Mouse (Mus musculus) heart, embryonic 16.5 days (tissue): ENCODE measurements around the gene Abca4. TPM values are rescaled to one million over a fixed set of nuclear protein-coding genes. Genes with fewer than 3 reads are reported as not detected.

Experiments used
- ATAC-seq: fragments of 200-750 bp; cut with Nextera tagmentation; replicated peaks from 2 replicates; pipeline ENCODE4 v1.8.0; 2017; ENCODE audit warnings: moderate number of reproducible peaks; ENCODE audit not compliant: insufficient read depth, low FRiP score; ENCODE audit errors: extremely low read depth
- H3K27ac ChIP-seq: fragments of 300-500 bp; sonication (generic); 2 replicates; pipeline ENCODE4 v1.5.1; 2014; ENCODE audit warnings: mild to moderate bottlenecking, low read length, control low read depth, moderate library complexity
- H3K27me3 ChIP-seq: fragments of 300-500 bp; sonication (generic); 2 replicates; pipeline ENCODE4 v1.6.1; 2014; ENCODE audit warnings: low read length, mixed read lengths; ENCODE audit not compliant: control insufficient read depth, insufficient read depth
- H3K36me3 ChIP-seq: fragments of 300-500 bp; sonication (generic); 2 replicates; pipeline ENCODE4 v1.6.1; 2014; ENCODE audit not compliant: control insufficient read depth, insufficient read depth
- H3K4me1 ChIP-seq: fragments of 300-500 bp; sonication (generic); 2 replicates; pipeline ENCODE4 v1.6.1; 2014; ENCODE audit warnings: low read length, mixed read lengths; ENCODE audit not compliant: control insufficient read depth, insufficient read depth
- H3K4me2 ChIP-seq: fragments of 300-500 bp; sonication (generic); 2 replicates; pipeline ENCODE4 v1.6.1; 2014; ENCODE audit warnings: low read depth, mild to moderate bottlenecking, control low read depth, low read length
- H3K4me3 ChIP-seq: fragments of 300-500 bp; sonication (generic); 2 replicates; pipeline ENCODE4 v1.5.1; 2014; ENCODE audit warnings: mild to moderate bottlenecking, control low read depth, low read length
- H3K9ac ChIP-seq: fragments of 300-500 bp; sonication (generic); 2 replicates; pipeline ENCODE4 v1.6.1; 2014; ENCODE audit warnings: low read length, control low read depth
- H3K9me3 ChIP-seq: fragments of 300-500 bp; sonication (generic); replicated peaks from 2 replicates; pipeline ENCODE4 v1.6.1; 2016; ENCODE audit warnings: low read length; ENCODE audit not compliant: control insufficient read depth
- WGBS: fragments of 180-500 bp; shearing (Covaris S2); extraction: QIAGEN DNeasy Blood & Tissue Kit; methylation state at CpG from one replicate; pipeline ENCODE4 v1.1.7; 2014; 5-methylcytosine and 5-hydroxymethylcytosine counted together
- polyA plus RNA-seq: library from polyadenylated mRNA; unstranded; fragments of >200 nt; fragmentation: Nextera tagmentation; extraction: Ambion mirVana; gene quantifications from 2 replicates; pipeline ENCODE4 v1.2.1, GENCODE M21; 2015

Gene Abca4
- polyA plus RNA-seq, 1 experiment from 2014 or later, result 3.4 TPM

DNA sequence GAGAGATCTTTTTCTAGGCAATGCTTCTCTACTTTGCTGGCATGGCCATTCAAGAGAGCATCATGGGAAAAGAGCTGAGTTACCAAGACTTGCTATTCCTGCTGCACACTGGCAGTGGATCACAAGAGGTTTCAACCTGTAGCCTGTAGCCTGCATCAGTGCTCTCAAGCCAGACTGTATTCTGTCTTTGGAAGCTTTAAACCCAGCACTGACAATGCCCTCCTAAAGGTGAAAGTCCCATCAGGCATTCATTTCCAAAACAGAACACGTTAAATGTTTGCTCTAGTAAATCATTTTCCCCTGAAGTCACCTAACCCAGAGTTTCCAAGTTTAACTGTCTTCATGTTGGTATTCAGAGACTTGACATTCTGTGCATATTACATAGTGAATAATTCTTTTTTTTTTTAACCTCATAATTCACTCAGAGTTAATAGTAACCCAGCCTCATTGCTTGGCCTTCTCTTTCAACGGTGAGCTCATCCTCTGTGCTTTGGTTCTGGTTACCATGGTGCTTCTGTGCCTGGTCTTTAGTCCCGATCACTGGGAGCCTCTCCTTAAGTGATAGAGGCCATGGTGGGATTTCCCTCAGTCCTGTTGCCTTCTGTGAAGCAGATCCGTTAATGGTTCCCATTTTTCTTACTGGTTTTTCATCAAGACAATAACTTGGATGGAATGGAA, 152.5 kb downstream of the Abca4 start:
- no peak overlapping the region for H3K27ac ChIP-seq
- no peak for ATAC-seq
- no peak overlapping the region for H3K4me3 ChIP-seq
- no peaks in the 10 kb centered on the region for H3K9me3 ChIP-seq
- no peaks in the 10 kb centered on the region for H3K27me3 ChIP-seq
- H3K36me3 ChIP-seq, result no peaks in the 10 kb centered on the region
- no peak overlapping the region for H3K4me2 ChIP-seq
- whole genome bisulfite sequencing, result 77% methylated on average over 4 of the region's 4 CpGs
- H3K9ac ChIP-seq, result no peak overlapping the region
- peaks cover 5% of the 10 kb centered on the region; the same call in 1 of the 2 replicates for H3K4me1 ChIP-seq

GRCm38 (mm10) chr3:122198532-122198931, 154.3 kb downstream of the Abca4 start:
- 0 out of 2 replicates have a peak overlapping the region, but pooled peaks have one; percentile 30 for H3K27ac ChIP-seq
- no peaks in the 10 kb centered on the region for H3K36me3 ChIP-seq
- peaks cover 5% of the 10 kb centered on the region; the same call in 1 of the 2 replicates for H3K4me1 ChIP-seq
- no peak overlapping the region for H3K4me2 ChIP-seq
- WGBS, result 55% methylated on average over 2 of the region's 2 CpGs
- H3K4me3 ChIP-seq, result no peak overlapping the region
- no peaks in the 10 kb centered on the region for H3K9me3 ChIP-seq
- no peaks in the 10 kb centered on the region for H3K27me3 ChIP-seq
- no peak for ATAC-seq
- H3K9ac ChIP-seq, result no peak overlapping the region

DNA sequence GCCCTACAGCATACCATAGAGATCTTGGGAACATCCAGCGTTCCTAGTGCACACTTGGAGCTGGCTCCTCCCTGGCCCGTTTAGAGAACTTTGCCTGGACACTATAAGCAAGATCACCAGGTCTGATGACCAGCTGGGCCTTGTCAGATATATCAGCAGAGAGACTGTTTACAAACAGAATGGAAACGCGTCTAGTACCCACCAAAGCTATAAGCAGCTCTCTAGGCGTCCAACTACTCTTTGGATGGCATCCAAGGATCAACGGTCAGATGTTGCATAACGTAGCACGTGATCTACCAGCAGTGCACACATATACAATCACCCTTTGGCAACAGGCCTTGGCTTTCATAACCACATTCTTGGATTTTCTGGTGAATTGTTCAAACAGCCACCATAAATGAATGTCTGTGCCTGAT, 154.7 kb downstream of the Abca4 start:
- H3K27me3 ChIP-seq, result no peaks in the 10 kb centered on the region
- H3K9me3 ChIP-seq, result no peaks in the 10 kb centered on the region
- 42% methylated on average over 8 of the region's 8 CpGs for WGBS
- 0 out of 2 replicates have a peak, but pooled peaks have one; percentile 28 for ATAC-seq
- H3K4me1 ChIP-seq, result peaks cover 5% of the 10 kb centered on the region; the same call in 1 of the 2 replicates
- H3K27ac ChIP-seq, result peak overlapping the region; percentile 30; the same call in 1 of the 2 replicates
- no peak overlapping the region for H3K4me3 ChIP-seq
- H3K36me3 ChIP-seq, result no peaks in the 10 kb centered on the region
- H3K4me2 ChIP-seq, result no peak overlapping the region
- no peak overlapping the region for H3K9ac ChIP-seq

GRCm38 (mm10) chr3:122199600-122199999, 155.4 kb downstream of the Abca4 start:
- 88% methylated on average over 4 of the region's 4 CpGs for WGBS
- Histone ChIP-seq H3K36me3 (no peaks in the 10 kb centered on the region), H3K4me2 (no peak overlapping the region), H3K9ac (no peak overlapping the region), H3K27ac (no peak overlapping the region), H3K4me3 (no peak overlapping the region), H3K27me3 (no peaks in the 10 kb centered on the region), H3K4me1 (peaks cover 5% of the 10 kb centered on the region; the same call in 1 of the 2 replicates), H3K9me3 (no peaks in the 10 kb centered on the region)
- ATAC-seq, result no peak

DNA sequence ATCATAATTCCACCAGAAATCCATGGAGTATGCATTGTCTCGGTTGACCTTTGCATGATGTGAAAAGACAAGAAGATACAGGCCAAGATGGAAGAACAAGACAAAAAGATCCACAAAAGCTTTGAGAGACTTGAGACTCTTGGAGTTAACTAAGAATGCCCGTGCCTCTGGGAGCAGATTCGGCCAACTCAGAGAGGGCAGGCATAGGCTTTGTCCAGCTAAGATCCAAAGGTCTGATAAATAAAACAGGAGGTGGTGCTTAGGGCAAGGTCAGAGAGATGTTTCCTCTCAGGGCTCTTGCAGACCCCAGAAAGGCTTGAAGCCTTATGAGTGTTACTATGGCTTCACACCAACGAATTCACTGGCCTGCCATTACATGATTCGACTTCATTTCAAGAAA, 155.8 kb downstream of the Abca4 start:
- H3K27me3 ChIP-seq, result no peaks in the 10 kb centered on the region
- H3K4me2 ChIP-seq, result no peak overlapping the region
- H3K36me3 ChIP-seq, result no peaks in the 10 kb centered on the region
- peaks cover 5% of the 10 kb centered on the region; the same call in 1 of the 2 replicates for H3K4me1 ChIP-seq
- H3K4me3 ChIP-seq, result no peak overlapping the region
- no peak overlapping the region for H3K27ac ChIP-seq
- ATAC-seq, result no peak
- 79% methylated on average over 5 of the region's 5 CpGs for WGBS
- H3K9me3 ChIP-seq, result no peaks in the 10 kb centered on the region
- H3K9ac ChIP-seq, result no peak overlapping the region

DNA sequence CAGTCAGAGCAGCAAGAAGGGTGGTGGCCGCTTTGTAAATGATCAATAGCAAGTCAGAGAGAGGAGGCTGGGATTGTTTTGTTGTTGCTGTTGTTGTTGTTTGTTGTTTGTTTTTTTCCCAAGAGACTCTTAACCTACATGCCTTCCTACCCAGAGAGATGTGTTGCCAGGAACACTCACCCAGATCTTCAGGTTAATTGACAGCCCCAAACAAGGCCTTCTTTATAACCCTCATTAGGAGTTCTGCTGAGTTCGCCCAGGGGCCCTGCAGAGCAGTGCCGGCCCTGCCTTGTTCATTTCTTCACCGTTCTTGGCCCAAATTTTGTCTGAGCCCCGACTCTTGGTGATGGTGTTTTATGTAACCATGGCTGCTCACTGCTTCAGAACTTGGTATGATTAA, 156.2 kb downstream of the Abca4 start:
- no peak for ATAC-seq

GRCm38 (mm10) chr3:122202307-122202732, 158.1 kb downstream of the Abca4 start:
- Histone ChIP-seq H3K27ac (0 out of 2 replicates have a peak overlapping the region, but pooled peaks have one; percentile 12), H3K9ac (no peak overlapping the region), H3K36me3 (no peaks in the 10 kb centered on the region), H3K9me3 (no peaks in the 10 kb centered on the region), H3K4me2 (no peak overlapping the region), H3K4me1 (peaks cover 5% of the 10 kb centered on the region; the same call in 1 of the 2 replicates), H3K27me3 (no peaks in the 10 kb centered on the region), H3K4me3 (no peak overlapping the region)
- 46% methylated on average over 5 of the region's 5 CpGs for WGBS
- ATAC-seq, result no peak

More for the DNA sequence above, 156.2 kb downstream of the Abca4 start:
- peaks cover 5% of the 10 kb centered on the region; the same call in 1 of the 2 replicates for H3K4me1 ChIP-seq
- H3K4me2 ChIP-seq, result no peak overlapping the region
- 80% methylated on average over 5 of the region's 5 CpGs for WGBS
- no peaks in the 10 kb centered on the region for H3K9me3 ChIP-seq
- no peaks in the 10 kb centered on the region for H3K27me3 ChIP-seq
- no peak overlapping the region for H3K4me3 ChIP-seq
- no peaks in the 10 kb centered on the region for H3K36me3 ChIP-seq
- H3K27ac ChIP-seq, result no peak overlapping the region
- no peak overlapping the region for H3K9ac ChIP-seq

DNA sequence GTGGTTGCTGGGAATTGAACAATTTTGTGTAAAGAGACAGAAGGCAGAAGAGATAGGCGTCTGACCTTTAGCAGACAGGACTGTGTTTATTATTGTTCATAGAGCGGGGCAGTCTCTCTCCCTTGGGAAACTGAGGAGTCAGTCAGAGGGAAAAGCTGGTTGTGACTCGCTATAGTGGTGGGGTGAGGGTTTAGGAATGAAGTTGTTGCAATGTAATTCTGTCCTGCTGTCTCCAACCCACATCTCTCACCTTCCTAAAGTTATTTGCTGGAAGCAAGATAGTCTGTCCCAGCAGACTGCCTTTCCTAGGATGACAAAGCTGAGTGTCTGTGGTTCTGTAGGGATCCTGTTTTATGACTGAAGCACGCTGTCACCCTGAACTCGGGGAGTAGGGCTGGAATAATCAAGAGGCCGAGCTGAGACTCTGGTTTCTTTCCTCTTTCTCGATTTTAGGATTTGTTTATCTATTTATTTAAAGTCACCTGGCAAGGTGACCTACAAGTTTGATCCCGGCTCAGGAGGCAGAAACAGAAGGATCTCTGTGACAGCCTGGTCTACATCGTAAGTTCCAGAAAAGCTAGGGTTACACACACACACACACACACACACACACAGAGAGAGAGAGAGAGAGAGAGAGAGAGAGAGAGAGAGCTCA, 159.6 kb downstream of the Abca4 start:
- no peaks in the 10 kb centered on the region for H3K27me3 ChIP-seq
- H3K4me2 ChIP-seq, result no peak overlapping the region
- no peaks in the 10 kb centered on the region for H3K36me3 ChIP-seq
- H3K9me3 ChIP-seq, result no peaks in the 10 kb centered on the region
- WGBS, result 72% methylated on average over 9 of the region's 9 CpGs
- no peak overlapping the region for H3K4me3 ChIP-seq
- H3K9ac ChIP-seq, result no peak overlapping the region
- ATAC-seq, result no peak
- H3K4me1 ChIP-seq, result peaks cover 5% of the 10 kb centered on the region; the same call in 1 of the 2 replicates
- no peak overlapping the region for H3K27ac ChIP-seq

GRCm38 (mm10) chr3:122205753-122206152, 161.5 kb downstream of the Abca4 start:
- ATAC-seq, result no peak
- H3K36me3 ChIP-seq, result no peaks in the 10 kb centered on the region
- 89% methylated on average over 6 of the region's 6 CpGs for WGBS

More at GRCm38 (mm10) chr3:122205753-122206152, 161.5 kb downstream of the Abca4 start:
- H3K27ac ChIP-seq, result no peak overlapping the region
- no peak overlapping the region for H3K9ac ChIP-seq
- no peaks in the 10 kb centered on the region for H3K4me1 ChIP-seq
- H3K4me2 ChIP-seq, result no peak overlapping the region
- H3K27me3 ChIP-seq, result no peaks in the 10 kb centered on the region
- no peaks in the 10 kb centered on the region for H3K9me3 ChIP-seq
- no peak overlapping the region for H3K4me3 ChIP-seq
